Mouse (Mus musculus) liver, adult 2 months (tissue): ENCODE data around the gene Cdk1. TPM values are rescaled to one million over a fixed set of nuclear protein-coding genes. Genes with fewer than 3 reads are reported as not detected.

Experiments used
- DNase-seq: peaks from one replicate; pipeline ENCODE4 v3.0.0-alpha.2; 2011; ENCODE audit warnings: low read depth, low spot score; ENCODE audit errors: extremely low read depth
- H3K27ac ChIP-seq: fragments of 200-500 bp; replicated peaks from 2 replicates; pipeline ENCODE4 v1.5.1; 2012; ENCODE audit warnings: low read depth, mild to moderate bottlenecking, control low read depth, inconsistent platforms, low read length; ENCODE audit not compliant: insufficient read depth
- H3K27me3 ChIP-seq: fragments of 200-500 bp; 2 replicates; pipeline ENCODE4 v1.6.1; 2012; ENCODE audit warnings: mild to moderate bottlenecking, moderate library complexity, low read length, inconsistent platforms; ENCODE audit not compliant: control insufficient read depth, insufficient read depth
- H3K36me3 ChIP-seq: fragments of 200-500 bp; 2 replicates; pipeline ENCODE4 v1.6.1; 2012; ENCODE audit warnings: low read length, inconsistent platforms; ENCODE audit not compliant: control insufficient read depth, insufficient read depth
- H3K4me1 ChIP-seq: fragments of 200-500 bp; 2 replicates; pipeline ENCODE4 v1.6.1; 2011; ENCODE audit warnings: low read length; ENCODE audit not compliant: control insufficient read depth, insufficient read depth
- H3K4me3 ChIP-seq: fragments of 200-500 bp; 2 replicates; pipeline ENCODE4 v1.5.1; 2011; ENCODE audit warnings: low read depth, mild to moderate bottlenecking, control low read depth, low read length, moderate library complexity; ENCODE audit not compliant: insufficient read depth
- H3K79me2 ChIP-seq: fragments of 200-500 bp; 2 replicates; pipeline ENCODE4 v1.6.1; 2012; ENCODE audit warnings: inconsistent platforms, mild to moderate bottlenecking, low read length, moderate library complexity; ENCODE audit not compliant: control insufficient read depth, insufficient read depth
- H3K9ac ChIP-seq: fragments of 200-500 bp; 2 replicates; pipeline ENCODE4 v1.6.1; 2012; ENCODE audit warnings: low read depth, mild to moderate bottlenecking, control low read depth, inconsistent platforms, low read length
- CTCF ChIP-seq: fragments of 200-500 bp; IDR thresholded peaks from 2 replicates; pipeline ENCODE4 v1.5.1; 2011; ENCODE audit warnings: low read depth, low read length, control low read depth
- POLR2A ChIP-seq: fragments of 200-500 bp; IDR thresholded peaks from 2 replicates; pipeline ENCODE4 v1.6.1; 2011; ENCODE audit warnings: low read length, control low read depth; ENCODE audit not compliant: insufficient read depth; ENCODE audit errors: extremely low read depth
- WGBS: fragments of 180-500 bp; shearing (Covaris S2); methylation state at CpG from one replicate; pipeline ENCODE4 v1.1.7; 2018; 5-methylcytosine and 5-hydroxymethylcytosine counted together
- polyA plus RNA-seq: library from polyadenylated mRNA; depleted of rRNA; stranded (reverse); fragments of >200 nt; gene quantifications from 2 replicates; pipeline ENCODE4 v1.2.3, GENCODE M21; 2012
- total RNA-seq: library from RNA; depleted of rRNA; stranded (reverse); fragments of >200 nt; gene quantifications from 2 replicates; pipeline ENCODE4 v1.2.3, GENCODE M21; 2014

Cdk1 gene
- total and polyA plus RNA-seq, 2 experiments, result 1.8 to 4.9 TPM

DNA sequence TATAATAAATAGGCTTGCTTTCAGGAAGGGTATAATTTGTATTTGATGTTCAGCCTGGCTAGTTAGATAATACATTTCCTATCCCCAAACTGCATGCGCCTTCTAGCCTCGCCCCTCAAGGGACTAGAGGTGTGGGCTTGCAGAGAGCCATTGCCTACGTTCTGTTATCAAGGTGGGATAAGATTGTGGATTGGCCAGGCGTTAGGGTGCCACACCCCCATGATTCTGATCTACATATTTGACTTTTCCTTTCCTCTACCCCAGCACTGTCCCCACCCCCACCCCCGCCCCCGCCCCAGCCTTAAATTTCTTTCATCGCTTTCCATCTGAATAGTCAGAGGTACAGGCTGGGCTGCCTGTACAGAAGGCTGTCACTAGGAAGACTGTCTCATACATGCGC is 34.0 kb upstream of the Cdk1 start:
- Histone ChIP-seq H3K27ac (no peak overlapping the region), H3K4me1 (no peaks in the 10 kb centered on the region), H3K36me3 (no peaks in the 10 kb centered on the region), H3K4me3 (no peak overlapping the region), H3K9ac (no peak overlapping the region), H3K27me3 (no peaks in the 10 kb centered on the region), H3K79me2 (no peaks in the 10 kb centered on the region)
- no peak for DNase-seq
- 75% methylated on average over 8 of the region's 8 CpGs for WGBS
- TF ChIP-seq POLR2A, result no peak
- no peak for TF ChIP-seq CTCF

DNA sequence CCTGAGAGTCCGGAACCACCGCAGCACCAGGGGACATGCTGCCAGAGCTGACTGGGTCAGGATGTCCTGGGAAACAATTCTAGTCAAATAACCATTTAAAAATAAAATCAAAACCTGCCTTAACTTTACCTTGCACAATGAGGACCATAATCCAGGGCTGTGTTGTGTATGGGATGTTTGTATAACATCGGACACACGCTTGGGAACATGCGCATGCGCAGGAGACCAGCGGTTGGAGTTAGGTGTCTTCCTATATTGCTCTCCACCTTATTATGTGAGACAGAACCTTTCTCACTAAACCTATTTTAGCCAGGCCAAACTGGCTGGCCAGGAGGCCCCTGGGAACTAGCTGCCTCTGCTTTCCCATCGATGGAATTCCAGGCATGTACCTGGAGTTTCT is 32.4 kb upstream of the Cdk1 start:
- DNase-seq, result no peak
- TF ChIP-seq POLR2A (no peak), CTCF (no peak)
- WGBS, result 87% methylated on average over 8 of the region's 8 CpGs

DNA sequence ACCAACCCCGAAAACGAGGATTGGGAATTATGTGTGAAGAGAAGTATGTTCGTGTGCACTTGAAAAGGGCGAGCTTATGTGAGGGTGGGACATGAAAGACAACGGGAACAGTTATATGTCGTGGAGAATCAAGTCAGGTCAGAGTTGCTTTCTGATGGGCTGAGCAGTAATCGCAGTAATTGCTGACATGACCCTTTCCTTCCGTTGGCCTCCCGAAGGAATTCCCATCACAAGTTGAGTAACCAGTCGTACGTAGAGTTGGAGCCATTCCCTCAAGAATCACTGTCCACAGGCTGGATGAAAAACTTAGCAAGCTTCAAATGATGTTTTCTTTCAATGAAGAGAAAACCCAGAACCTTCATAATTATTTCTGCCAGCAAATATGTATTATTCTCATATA is 31.9 kb upstream of the Cdk1 start:
- H3K27me3 ChIP-seq, result no peaks in the 10 kb centered on the region
- H3K36me3 ChIP-seq, result no peaks in the 10 kb centered on the region
- no peak for TF ChIP-seq CTCF
- TF ChIP-seq POLR2A, result no peak
- H3K4me3 ChIP-seq, result no peak overlapping the region
- 82% methylated on average over 11 of the region's 11 CpGs for WGBS
- no peak overlapping the region for H3K9ac ChIP-seq
- peak; percentile 7 for DNase-seq
- no peak overlapping the region for H3K27ac ChIP-seq
- H3K79me2 ChIP-seq, result no peaks in the 10 kb centered on the region
- H3K4me1 ChIP-seq, result no peaks in the 10 kb centered on the region

More for the DNA sequence above, 32.4 kb upstream of the Cdk1 start:
- no peaks in the 10 kb centered on the region for H3K79me2 ChIP-seq
- H3K27ac ChIP-seq, result no peak overlapping the region
- no peaks in the 10 kb centered on the region for H3K36me3 ChIP-seq
- H3K27me3 ChIP-seq, result no peaks in the 10 kb centered on the region
- H3K4me1 ChIP-seq, result no peaks in the 10 kb centered on the region
- no peak overlapping the region for H3K9ac ChIP-seq
- no peak overlapping the region for H3K4me3 ChIP-seq

DNA sequence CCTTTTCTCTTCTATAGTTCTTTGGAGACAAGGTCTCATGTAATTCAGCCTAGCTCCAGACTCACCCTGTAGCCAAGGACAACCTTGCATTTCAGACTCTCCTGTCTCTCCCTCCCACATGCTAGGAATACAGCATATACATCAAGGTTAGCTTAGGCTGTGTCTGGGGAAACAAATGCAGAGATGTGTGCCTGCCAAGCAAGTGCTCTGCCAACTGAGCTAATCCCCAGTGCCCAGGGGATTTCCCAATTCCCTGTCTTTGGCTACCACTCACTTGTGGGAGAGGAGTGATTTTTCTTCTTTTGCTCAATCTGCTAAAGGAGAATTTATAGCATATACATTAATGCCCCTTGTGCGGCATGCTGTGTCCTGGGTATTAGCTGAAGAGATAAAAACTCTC is 30.4 kb upstream of the Cdk1 start:
- no peak for TF ChIP-seq POLR2A
- no peak for TF ChIP-seq CTCF
- H3K4me3 ChIP-seq, result no peak overlapping the region
- H3K79me2 ChIP-seq, result no peaks in the 10 kb centered on the region
- H3K27ac ChIP-seq, result no peak overlapping the region
- 94% methylated on average over 1 of the region's 1 CpGs for WGBS
- no peaks in the 10 kb centered on the region for H3K4me1 ChIP-seq
- H3K9ac ChIP-seq, result no peak overlapping the region
- no peaks in the 10 kb centered on the region for H3K27me3 ChIP-seq
- no peaks in the 10 kb centered on the region for H3K36me3 ChIP-seq
- no peak for DNase-seq

DNA sequence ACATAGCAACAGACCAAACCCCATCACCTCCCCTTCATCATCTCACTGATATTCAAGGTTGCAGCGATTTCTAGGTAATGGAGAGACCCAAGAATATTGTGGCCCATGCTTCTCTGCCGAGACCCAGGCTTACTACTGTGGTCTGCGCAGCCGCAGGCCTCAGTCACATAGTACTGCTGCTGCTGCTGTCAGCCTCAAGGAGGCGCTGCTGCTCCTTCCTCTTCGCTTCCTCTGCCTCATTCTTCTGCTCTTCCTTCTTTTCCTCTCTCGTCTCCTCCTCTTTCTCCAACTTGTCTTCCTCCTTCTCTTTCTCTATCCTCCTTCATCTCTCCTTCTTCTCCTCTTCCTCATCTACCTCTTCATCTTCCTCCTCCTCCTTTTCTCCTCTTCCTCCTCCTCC is 22.4 kb upstream of the Cdk1 start:
- TF ChIP-seq CTCF (peak; percentile 40), POLR2A (no peak)
- Histone ChIP-seq H3K79me2 (no peaks in the 10 kb centered on the region), H3K27ac (no peak overlapping the region), H3K4me3 (no peak overlapping the region), H3K4me1 (no peaks in the 10 kb centered on the region), H3K36me3 (no peaks in the 10 kb centered on the region), H3K27me3 (no peaks in the 10 kb centered on the region), H3K9ac (no peak overlapping the region)
- no peak for DNase-seq
- 56% methylated on average over 7 of the region's 7 CpGs for WGBS

DNA sequence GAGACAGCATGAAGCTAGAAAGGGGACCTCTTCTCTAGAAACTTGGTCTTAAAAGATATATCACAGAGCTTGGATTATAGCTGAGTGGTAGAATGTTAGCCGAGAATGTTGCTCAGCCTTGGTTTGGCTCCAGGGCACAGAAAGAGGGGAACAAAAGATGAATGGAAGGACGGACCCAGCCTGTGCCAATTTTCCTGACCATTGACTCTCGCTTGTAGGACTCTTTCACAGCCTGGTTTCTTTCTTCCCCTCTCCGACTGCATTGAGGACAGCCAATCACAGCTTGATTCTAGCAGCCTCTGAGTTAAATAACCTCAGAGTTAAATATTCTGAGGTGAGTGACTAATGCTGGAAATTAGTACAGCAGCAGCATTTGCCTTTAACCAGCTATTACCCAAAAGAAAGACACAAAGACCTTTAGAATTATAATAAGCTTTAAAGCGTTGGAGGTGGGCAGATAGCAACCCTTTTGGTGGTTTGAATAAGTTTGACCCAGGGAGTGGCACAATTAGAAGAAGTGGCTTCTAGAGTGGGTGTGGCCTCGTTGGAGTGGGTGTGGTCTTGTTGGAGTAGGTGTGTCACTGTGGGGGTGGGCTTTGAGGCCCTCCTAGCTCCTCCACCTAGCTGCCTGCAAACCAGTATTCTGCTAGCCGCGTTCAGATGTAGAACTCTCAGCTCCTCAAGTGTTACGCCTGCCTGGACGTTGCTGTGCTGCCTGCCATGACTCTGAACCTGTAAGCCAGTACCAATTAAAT is 21.2 kb upstream of the Cdk1 start:
- Histone ChIP-seq H3K4me1 (no peaks in the 10 kb centered on the region), H3K9ac (no peak overlapping the region), H3K4me3 (no peak overlapping the region), H3K27ac (no peak overlapping the region), H3K36me3 (no peaks in the 10 kb centered on the region), H3K27me3 (no peaks in the 10 kb centered on the region), H3K79me2 (no peaks in the 10 kb centered on the region)
- no peak for DNase-seq
- WGBS, result 74% methylated on average over 10 of the region's 10 CpGs
- TF ChIP-seq POLR2A, result no peak
- TF ChIP-seq CTCF, result no peak
